Mouse (Mus musculus) bone marrow, adult 2 months (tissue): ENCODE measurements around the gene Urad.

Experiments used
- CTCF ChIP-seq: fragments of 200-500 bp; IDR thresholded peaks from 2 replicates; pipeline ENCODE4 v1.5.1; 2011; ENCODE audit warnings: low read length, control low read depth; ENCODE audit not compliant: control insufficient read depth, insufficient read depth
- POLR2A ChIP-seq: fragments of 200-500 bp; IDR thresholded peaks from 2 replicates; pipeline ENCODE4 v1.6.1; 2011; ENCODE audit warnings: low read depth, mild to moderate bottlenecking, control low read depth, low read length, borderline replicate concordance; ENCODE audit not compliant: control insufficient read depth

DNA sequence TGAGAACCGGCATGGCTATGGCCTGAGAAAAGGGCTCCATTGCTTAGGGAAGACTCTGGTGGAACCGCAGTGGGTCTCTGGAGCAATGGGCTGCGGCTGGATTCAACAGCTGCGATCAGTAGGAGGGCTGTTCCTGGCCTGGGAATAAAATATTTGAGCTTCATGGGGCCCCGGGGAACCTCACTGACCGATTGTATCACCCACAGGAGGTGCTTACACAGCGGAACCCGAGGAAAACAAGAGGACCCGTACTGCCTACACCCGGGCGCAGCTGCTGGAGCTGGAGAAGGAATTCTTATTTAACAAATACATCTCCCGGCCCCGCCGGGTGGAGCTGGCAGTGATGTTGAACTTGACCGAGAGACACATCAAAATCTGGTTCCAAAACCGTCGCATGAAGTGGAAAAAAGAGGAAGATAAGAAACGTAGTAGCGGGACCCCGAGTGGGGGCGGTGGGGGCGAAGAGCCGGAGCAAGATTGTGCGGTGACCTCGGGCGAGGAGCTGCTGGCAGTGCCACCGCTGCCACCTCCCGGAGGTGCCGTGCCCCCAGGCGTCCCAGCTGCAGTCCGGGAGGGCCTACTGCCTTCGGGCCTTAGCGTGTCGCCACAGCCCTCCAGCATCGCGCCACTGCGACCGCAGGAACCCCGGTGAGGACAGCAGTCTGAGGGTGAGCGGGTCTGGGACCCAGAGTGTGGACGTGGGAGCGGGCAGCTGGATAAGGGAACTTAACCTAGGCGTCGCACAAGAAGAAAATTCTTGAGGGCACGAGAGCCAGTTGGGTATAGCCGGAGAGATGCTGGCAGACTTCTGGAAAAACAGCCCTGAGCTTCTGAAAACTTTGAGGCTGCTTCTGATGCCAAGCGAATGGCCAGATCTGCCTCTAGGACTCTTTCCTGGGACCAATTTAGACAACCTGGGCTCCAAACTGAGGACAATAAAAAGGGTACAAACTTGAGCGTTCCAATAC, 47.8 kb downstream of the Urad start:
- TF ChIP-seq CTCF: no peak
- TF ChIP-seq POLR2A: no peak
